Mouse (Mus musculus) liver, postnatal 0 days (tissue): ENCODE measurements at regions not wholly inside any gene's neighbourhood (a gene's known extent, or its start where the extent isn't known, plus 50 kb on each side); places are given as distances from the start of the nearest gene placed in this dataset.

ENCODE experiments used
- CTCF ChIP-seq: sonication (generic); IDR thresholded peaks from 2 replicates; pipeline ENCODE4 v1.5.1; 2016; ENCODE audit warnings: antibody characterized with exemption, low read depth
- EP300 ChIP-seq: IDR thresholded peaks from 2 replicates; pipeline ENCODE4 v1.6.1; 2016; ENCODE audit warnings: antibody characterized with exemption, low read depth, mild to moderate bottlenecking

GRCm38 (mm10) chr10:123875882-123876281 is 612.1 kb downstream of the Fam19a2 start:
- TF ChIP-seq EP300 (no peak), CTCF (no peak)
